Mouse (Mus musculus) midbrain, embryonic 13.5 days (tissue): ENCODE results near the gene Dgkh. TPM values are rescaled to one million over a fixed set of nuclear protein-coding genes. Genes with fewer than 3 reads are reported as not detected.

Experiments
- ATAC-seq: fragments of 200-750 bp; cut with Nextera tagmentation; 2 replicates; pipeline ENCODE4 v1.8.0; 2017; ENCODE audit warnings: mild to moderate bottlenecking, moderate TSS enrichment, moderate library complexity
- H3K27ac ChIP-seq: fragments of 300-500 bp; sonication (generic); 2 replicates; pipeline ENCODE4 v1.5.1; 2015; ENCODE audit warnings: inconsistent platforms, mild to moderate bottlenecking, moderate library complexity
- H3K27me3 ChIP-seq: fragments of 300-500 bp; sonication (generic); 2 replicates; pipeline ENCODE4 v1.6.1; 2015; ENCODE audit warnings: mild to moderate bottlenecking, inconsistent platforms
- H3K36me3 ChIP-seq: fragments of 300-500 bp; sonication (generic); 2 replicates; pipeline ENCODE4 v1.6.1; 2015; ENCODE audit warnings: mild to moderate bottlenecking, inconsistent platforms
- H3K4me1 ChIP-seq: fragments of 300-500 bp; sonication (generic); replicated peaks from 2 replicates; pipeline ENCODE4 v1.6.1; 2015; ENCODE audit warnings: inconsistent platforms
- H3K4me2 ChIP-seq: fragments of 300-500 bp; sonication (generic); replicated peaks from 2 replicates; pipeline ENCODE4 v1.6.1; 2015; ENCODE audit warnings: moderate library complexity, mild to moderate bottlenecking, inconsistent platforms
- H3K4me3 ChIP-seq: fragments of 300-500 bp; sonication (generic); replicated peaks from 2 replicates; pipeline ENCODE4 v1.5.1; 2015; ENCODE audit warnings: mild to moderate bottlenecking, inconsistent platforms
- H3K9ac ChIP-seq: fragments of 300-500 bp; sonication (generic); replicated peaks from 2 replicates; pipeline ENCODE4 v1.6.1; 2015; ENCODE audit warnings: mild to moderate bottlenecking, inconsistent platforms
- H3K9me3 ChIP-seq: fragments of 300-500 bp; sonication (generic); 2 replicates; pipeline ENCODE4 v1.6.1; 2016; ENCODE audit warnings: mild to moderate bottlenecking, inconsistent platforms
- WGBS: fragments of 180-500 bp; shearing (Covaris S2); methylation state at CpG from one replicate; pipeline ENCODE4 v1.1.7; 2015; 5-methylcytosine and 5-hydroxymethylcytosine counted together
- polyA plus RNA-seq: library from polyadenylated mRNA; unstranded; fragments of >200 nt; fragmentation: Nextera tagmentation; extraction: Ambion mirVana; gene quantifications from 2 replicates; pipeline ENCODE4 v1.2.1, GENCODE M21; 2015

Dgkh gene
- 1.5 and 1.8 TPM in 2 replicates for polyA plus RNA-seq

DNA sequence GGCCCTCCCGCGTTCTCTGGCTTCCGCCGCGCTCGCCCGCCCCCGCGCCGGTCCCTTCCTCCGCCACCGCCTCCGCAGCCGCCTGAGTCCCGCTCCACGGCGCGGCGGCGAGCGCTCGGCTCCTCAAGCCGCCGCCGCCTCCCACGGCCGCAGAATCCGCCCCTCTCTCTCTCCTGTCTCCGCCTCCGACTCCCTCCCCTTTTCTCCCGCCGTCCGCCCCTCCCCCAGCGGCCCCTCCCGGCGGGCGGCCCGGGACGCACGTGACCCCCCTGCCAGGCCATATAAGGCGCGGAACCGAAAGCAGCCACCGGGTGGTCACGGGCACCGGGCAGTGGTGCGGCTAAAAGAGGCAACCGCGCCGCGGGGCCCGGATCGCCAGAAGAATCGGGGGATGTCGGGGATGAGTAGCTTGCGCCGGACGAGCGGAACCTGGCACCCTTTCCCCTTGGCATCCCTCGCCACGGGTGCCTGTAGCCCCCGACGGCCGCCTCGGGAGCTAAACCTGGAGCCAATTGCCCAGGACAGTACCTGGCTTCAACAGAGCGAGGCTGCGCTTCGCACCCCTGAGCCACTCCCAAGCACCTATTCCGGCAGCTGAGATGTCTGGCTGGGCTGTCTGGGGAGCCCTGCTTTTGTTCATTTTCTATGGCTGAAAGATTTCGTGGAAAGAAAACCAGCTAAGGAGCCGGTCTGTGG is at the start of gene Dgkh:
TSS of gene Dgkh (minus strand) at position 160 of the 696 bp plus-strand sequence.
- no peaks in the 10 kb centered on the region for H3K36me3 ChIP-seq
- H3K4me3 ChIP-seq = peak within 1 kb of the TSS; percentile 76
- peaks cover 46% of the 10 kb centered on the region for H3K27me3 ChIP-seq
- peak within 1 kb of the TSS; percentile 96 for H3K4me2 ChIP-seq
- H3K9ac ChIP-seq = peak within 1 kb of the TSS; percentile 92
- no peaks in the 10 kb centered on the region for H3K9me3 ChIP-seq
- under 1% methylated on average over 63 of the region's 71 CpGs for WGBS
- peak; percentile 96 for ATAC-seq
- H3K27ac ChIP-seq = peak within 1 kb of the TSS; percentile 86
- peaks cover 26% of the 10 kb centered on the region for H3K4me1 ChIP-seq

DNA sequence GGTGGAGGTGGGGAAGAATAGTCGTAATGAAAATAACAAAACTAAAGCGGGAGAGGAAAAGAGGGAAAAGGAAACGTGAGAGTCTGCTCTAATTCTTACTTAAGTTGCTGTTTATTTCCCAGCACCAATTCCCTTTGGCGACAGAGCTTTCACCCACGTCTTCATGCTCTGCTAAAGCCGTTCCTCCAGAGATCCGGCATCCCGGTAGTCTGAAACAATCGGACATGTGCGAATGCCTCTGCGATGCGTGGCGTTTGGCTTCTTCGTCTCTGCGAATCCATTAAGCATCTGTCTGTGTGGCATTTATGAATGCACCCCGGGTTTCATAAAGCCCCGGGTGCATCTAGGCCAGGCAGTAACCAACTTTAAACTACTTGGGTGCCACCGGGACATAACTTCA is 44.6 kb upstream of the Dgkh start:
- ATAC-seq = 0 out of 2 replicates have a peak, but pooled peaks have one; percentile 22
- Histone ChIP-seq H3K4me2 (peak overlapping the region; percentile 49), H3K4me3 (peak overlapping the region; percentile 21), H3K27me3 (peaks cover 19% of the 10 kb centered on the region; the same call in 1 of the 2 replicates), H3K9me3 (no peaks in the 10 kb centered on the region), H3K4me1 (peaks cover 23% of the 10 kb centered on the region), H3K9ac (no peak overlapping the region), H3K27ac (no peak overlapping the region), H3K36me3 (no peaks in the 10 kb centered on the region)
- WGBS = 39% methylated on average over 18 of the region's 18 CpGs

DNA sequence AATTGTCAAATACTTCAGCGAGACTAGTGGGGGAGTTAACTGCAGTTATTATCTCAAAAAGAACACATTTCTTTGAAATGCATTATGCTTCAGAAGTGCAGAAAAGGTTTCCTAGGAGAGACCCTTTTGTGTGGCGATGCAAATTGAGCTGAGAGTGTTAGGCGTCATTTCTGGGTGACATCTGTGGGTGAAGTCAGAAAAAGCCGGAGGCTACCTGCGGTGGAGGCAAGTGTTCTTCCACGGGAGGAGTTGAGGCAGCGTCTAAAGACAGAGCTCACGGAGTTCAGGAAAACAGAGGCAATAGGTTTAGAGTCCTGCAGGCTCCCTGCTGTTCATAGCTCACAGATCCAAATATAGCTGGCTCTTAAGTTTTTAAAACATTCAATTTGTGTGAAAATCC is 44.1 kb upstream of the Dgkh start:
- no peaks in the 10 kb centered on the region for H3K9me3 ChIP-seq
- H3K4me3 ChIP-seq = peak overlapping the region; percentile 21; the same call in 1 of the 2 replicates
- WGBS = 4% methylated on average over 8 of the region's 8 CpGs
- peak overlapping the region; percentile 49 for H3K4me2 ChIP-seq
- no peak overlapping the region for H3K27ac ChIP-seq
- H3K4me1 ChIP-seq = peaks cover 23% of the 10 kb centered on the region
- ATAC-seq = peak; percentile 22; the same call in 1 of the 2 replicates
- H3K9ac ChIP-seq = no peak overlapping the region
- no peaks in the 10 kb centered on the region for H3K36me3 ChIP-seq
- peaks cover 19% of the 10 kb centered on the region; the same call in 1 of the 2 replicates for H3K27me3 ChIP-seq

DNA sequence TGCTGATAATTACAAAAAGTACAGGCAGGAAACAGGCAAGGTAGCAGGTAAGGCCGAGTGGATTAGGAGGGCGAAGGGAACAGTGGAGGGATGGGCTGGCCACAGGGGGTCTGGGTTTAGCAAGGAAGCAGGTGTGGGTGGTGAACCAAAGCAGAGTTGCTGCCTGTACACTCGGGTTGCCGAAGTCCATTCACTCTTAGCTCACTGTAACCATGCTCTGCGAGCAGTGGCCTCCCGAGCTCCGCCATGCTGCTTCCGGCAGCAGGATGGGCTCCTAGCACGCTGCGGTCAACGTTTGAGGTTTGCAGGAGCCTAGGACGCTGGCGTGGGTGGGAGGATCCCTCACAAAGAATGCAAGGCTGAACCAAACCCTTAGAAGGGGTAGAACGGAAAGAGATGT is 43.1 kb upstream of the Dgkh start:
- Histone ChIP-seq H3K36me3 (no peaks in the 10 kb centered on the region), H3K4me1 (peaks cover 23% of the 10 kb centered on the region), H3K9ac (no peak overlapping the region), H3K27ac (no peak overlapping the region), H3K9me3 (no peaks in the 10 kb centered on the region), H3K4me2 (peak overlapping the region; percentile 22), H3K4me3 (no peak overlapping the region), H3K27me3 (peaks cover 19% of the 10 kb centered on the region; the same call in 1 of the 2 replicates)
- 53% methylated on average over 14 of the region's 14 CpGs for WGBS
- ATAC-seq = peak; percentile 60; the same call in 1 of the 2 replicates

DNA sequence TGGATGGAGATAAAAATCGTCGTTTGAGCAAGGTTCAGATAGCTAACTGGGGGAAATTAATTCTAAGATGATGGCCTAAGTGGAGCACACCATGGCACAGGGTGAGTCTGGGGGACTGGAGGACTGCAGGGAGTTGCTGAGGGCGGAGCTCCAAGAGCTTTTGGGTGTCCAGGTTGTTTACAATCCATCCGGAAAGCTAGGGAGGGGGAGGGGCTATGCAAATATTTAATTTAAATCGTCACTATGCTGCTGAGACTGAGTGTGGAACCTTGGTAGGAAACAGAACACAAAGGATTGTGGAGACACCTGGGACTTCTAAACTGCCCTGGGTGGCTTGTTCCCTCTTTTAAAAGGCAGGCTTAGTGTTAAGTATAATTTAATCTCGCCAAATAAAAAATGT is 42.6 kb upstream of the Dgkh start:
- no peak overlapping the region for H3K27ac ChIP-seq
- no peak for ATAC-seq
- no peak overlapping the region for H3K4me3 ChIP-seq
- peaks cover 19% of the 10 kb centered on the region; the same call in 1 of the 2 replicates for H3K27me3 ChIP-seq
- WGBS = 56% methylated on average over 6 of the region's 6 CpGs
- H3K9me3 ChIP-seq = no peaks in the 10 kb centered on the region
- H3K4me1 ChIP-seq = peaks cover 23% of the 10 kb centered on the region
- no peak overlapping the region for H3K9ac ChIP-seq
- no peaks in the 10 kb centered on the region for H3K36me3 ChIP-seq
- H3K4me2 ChIP-seq = no peak overlapping the region

DNA sequence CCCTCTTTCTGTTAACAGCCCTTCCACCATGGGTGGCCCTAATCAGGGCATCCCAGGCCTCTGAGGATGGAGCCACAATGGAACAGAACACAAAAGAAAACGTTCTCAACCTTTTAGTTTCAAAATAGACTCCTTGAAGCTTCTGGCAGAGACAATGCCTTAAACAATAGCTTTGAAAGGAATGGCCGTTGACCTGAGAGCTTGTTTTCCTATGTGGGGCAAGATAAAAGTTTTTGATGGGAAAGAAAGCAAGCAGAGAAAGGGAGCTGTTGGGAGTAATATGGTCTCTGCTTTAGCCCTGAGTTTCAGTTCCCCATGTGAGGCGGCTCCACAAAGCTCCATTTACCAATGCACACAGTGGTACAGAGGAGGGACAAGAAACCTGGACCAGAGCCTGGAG is 37.9 kb upstream of the Dgkh start:
- no peaks in the 10 kb centered on the region for H3K9me3 ChIP-seq
- H3K27me3 ChIP-seq = peaks cover 11% of the 10 kb centered on the region; the same call in 1 of the 2 replicates
- H3K36me3 ChIP-seq = no peaks in the 10 kb centered on the region
- 13% methylated on average over 3 of the region's 3 CpGs for WGBS
- H3K4me2 ChIP-seq = no peak overlapping the region
- H3K9ac ChIP-seq = no peak overlapping the region
- no peak overlapping the region for H3K27ac ChIP-seq
- no peak for ATAC-seq
- H3K4me1 ChIP-seq = no peaks in the 10 kb centered on the region
- H3K4me3 ChIP-seq = no peak overlapping the region

DNA sequence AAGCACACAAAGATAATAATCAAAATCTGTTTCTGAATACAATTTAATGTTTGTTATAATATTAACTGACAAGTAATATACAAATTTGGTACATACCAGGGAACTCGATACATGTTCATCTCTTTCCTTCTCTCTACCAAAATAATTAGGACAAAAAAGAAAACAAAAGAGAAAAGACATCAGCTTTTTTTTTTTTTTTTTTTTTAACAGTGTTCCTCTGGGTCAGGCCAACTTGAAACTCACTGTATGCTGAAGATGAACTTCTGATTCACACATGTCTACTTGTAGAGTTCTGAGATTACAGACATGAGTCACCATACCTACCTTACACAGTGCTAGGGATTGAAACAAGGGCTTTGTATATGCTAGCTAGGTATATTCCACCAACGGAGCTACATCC is 28.5 kb upstream of the Dgkh start:
- Histone ChIP-seq H3K4me3 (no peak overlapping the region), H3K4me1 (no peaks in the 10 kb centered on the region), H3K4me2 (no peak overlapping the region), H3K36me3 (no peaks in the 10 kb centered on the region), H3K9me3 (no peaks in the 10 kb centered on the region), H3K9ac (no peak overlapping the region), H3K27ac (no peak overlapping the region), H3K27me3 (peaks cover 2% of the 10 kb centered on the region; the same call in 1 of the 2 replicates)
- 87% methylated on average over 2 of the region's 2 CpGs for WGBS
- no peak for ATAC-seq

DNA sequence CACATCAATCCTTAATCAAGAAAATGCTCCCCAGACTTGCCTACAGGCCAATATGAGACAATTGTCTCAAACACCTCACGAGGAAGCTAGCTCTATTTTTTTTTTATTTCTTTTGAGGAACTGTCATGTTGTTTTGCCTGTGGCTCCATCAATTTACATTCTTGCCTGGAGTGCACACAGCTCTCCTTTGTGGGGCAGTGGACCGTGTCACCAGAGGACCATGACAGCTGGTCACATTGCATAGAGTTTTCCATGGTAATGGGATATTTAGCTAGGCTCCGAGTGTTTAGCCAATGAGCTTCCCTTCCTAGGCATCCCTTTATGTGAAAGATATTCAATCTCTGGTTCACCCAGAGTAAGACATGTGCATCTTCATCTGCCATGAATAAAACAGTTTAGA is 26.9 kb upstream of the Dgkh start:
- ATAC-seq = no peak

DNA sequence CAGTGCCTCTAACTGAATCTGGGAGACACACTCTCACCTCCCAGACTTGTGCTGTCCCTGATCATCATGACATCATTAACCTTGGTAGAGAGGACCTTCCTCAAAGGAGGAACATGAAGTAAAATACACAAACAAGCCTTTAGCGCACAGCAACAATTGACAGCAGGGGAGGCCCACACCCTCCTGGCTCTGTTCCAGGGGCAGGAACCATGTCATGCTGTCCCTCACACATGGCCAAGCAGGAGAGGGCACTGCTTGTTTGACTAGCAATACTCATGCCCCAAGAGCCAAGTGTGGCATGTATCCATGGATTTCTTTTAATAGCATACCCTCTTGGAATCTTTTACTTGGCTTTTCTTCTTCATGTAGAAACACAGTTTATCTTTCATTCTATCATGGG is 22.7 kb upstream of the Dgkh start:
- H3K9ac ChIP-seq = no peak overlapping the region
- no peaks in the 10 kb centered on the region for H3K27me3 ChIP-seq
- 95% methylated on average over 1 of the region's 1 CpGs for WGBS
- H3K4me1 ChIP-seq = no peaks in the 10 kb centered on the region
- H3K4me2 ChIP-seq = no peak overlapping the region
- no peaks in the 10 kb centered on the region for H3K36me3 ChIP-seq
- no peak for ATAC-seq
- H3K9me3 ChIP-seq = no peaks in the 10 kb centered on the region
- H3K4me3 ChIP-seq = no peak overlapping the region
- no peak overlapping the region for H3K27ac ChIP-seq

More for the DNA sequence above, 26.9 kb upstream of the Dgkh start:
- no peak overlapping the region for H3K4me3 ChIP-seq
- H3K36me3 ChIP-seq = no peaks in the 10 kb centered on the region
- no peak overlapping the region for H3K4me2 ChIP-seq
- H3K9ac ChIP-seq = no peak overlapping the region
- H3K4me1 ChIP-seq = no peaks in the 10 kb centered on the region
- H3K27me3 ChIP-seq = peaks cover 2% of the 10 kb centered on the region; the same call in 1 of the 2 replicates
- H3K27ac ChIP-seq = no peak overlapping the region
- 26% methylated on average over 3 of the region's 3 CpGs for WGBS
- H3K9me3 ChIP-seq = no peaks in the 10 kb centered on the region

DNA sequence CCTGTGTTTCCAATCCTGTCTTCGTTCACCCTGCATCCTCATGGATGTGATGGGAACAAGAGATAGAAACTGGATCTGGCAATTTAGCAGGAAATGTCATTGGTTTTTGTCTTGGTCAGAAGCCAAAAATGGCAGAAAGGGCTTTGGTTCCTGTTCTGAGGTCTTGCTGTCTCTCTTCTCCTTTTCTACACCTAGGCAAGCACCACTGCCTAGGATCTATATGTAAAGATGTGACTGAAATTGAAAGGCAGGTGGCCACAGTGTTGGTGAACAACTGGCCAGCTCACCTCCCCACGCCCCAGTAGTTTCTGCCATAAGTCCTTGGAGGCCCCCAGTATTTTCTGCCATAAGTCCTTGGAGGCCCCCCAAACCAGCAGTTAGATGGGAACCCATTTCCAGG is 16.1 kb upstream of the Dgkh start:
- H3K9ac ChIP-seq = no peak overlapping the region
- no peaks in the 10 kb centered on the region for H3K36me3 ChIP-seq
- no peak for ATAC-seq
- H3K4me3 ChIP-seq = no peak overlapping the region
- H3K27me3 ChIP-seq = no peaks in the 10 kb centered on the region
- no peaks in the 10 kb centered on the region for H3K4me1 ChIP-seq
- no peak overlapping the region for H3K4me2 ChIP-seq
- H3K9me3 ChIP-seq = no peaks in the 10 kb centered on the region
- H3K27ac ChIP-seq = no peak overlapping the region
- WGBS = 96% methylated on average over 2 of the region's 2 CpGs

DNA sequence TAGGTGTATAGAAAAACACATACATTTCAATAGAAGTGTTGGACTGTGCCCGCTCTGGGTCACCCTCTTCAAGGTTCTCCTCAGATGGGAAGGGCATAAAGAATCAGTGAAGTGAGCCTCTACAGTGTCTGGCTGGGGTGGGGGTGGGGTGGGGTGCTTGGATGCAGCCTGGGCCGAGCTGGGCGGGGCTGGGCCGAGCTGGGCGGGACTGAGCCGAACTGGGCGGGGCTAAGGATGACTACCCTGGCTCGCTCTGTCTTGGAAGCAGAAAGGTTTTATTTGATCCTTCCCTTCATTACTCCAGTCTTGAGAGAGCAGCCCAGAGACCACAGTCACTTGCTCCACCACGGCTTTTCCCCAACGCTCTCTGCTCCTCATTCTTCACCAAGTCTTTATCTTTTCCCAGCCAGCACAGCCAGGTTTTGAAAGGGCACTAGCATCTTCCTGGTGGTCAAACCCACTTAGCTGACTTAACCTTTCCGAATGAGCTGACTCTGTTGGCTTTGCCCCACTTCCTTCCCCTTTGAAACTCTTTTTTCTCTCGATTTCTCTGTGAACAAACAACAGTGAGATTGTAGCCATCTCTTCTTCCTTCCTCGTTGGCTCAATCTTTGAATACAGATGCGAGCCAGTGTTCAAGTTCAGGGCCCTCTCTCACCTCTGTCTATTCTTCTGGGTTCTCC is 15.5 kb upstream of the Dgkh start:
- H3K4me3 ChIP-seq = no peak overlapping the region
- ATAC-seq = no peak
- no peaks in the 10 kb centered on the region for H3K36me3 ChIP-seq
- H3K9me3 ChIP-seq = no peaks in the 10 kb centered on the region
- H3K9ac ChIP-seq = no peak overlapping the region
- no peaks in the 10 kb centered on the region for H3K27me3 ChIP-seq
- no peak overlapping the region for H3K27ac ChIP-seq
- WGBS = 57% methylated on average over 14 of the region's 14 CpGs
- H3K4me1 ChIP-seq = no peaks in the 10 kb centered on the region
- H3K4me2 ChIP-seq = no peak overlapping the region

DNA sequence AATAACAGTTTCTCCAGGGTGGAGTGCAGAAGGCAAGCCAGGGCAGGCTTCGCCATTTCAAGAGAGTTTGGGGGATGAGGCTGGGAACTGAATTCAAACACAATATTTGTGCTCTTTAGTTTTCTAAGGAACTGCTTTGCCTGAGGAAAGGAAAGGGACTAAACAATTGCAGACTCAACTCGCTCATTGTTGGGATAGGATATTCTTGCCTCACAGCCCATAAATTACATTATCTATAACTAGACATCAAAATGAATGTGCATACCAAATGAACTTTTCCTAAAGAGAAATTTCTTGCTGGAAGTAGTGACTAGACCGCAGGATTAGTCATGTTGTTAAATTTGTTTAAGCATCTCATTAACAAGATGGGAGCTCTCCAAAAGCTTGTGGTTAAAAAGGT is 14.9 kb upstream of the Dgkh start:
- no peak overlapping the region for H3K4me3 ChIP-seq
- H3K27ac ChIP-seq = no peak overlapping the region
- no peaks in the 10 kb centered on the region for H3K27me3 ChIP-seq
- 90% methylated on average over 3 of the region's 3 CpGs for WGBS
- H3K9me3 ChIP-seq = no peaks in the 10 kb centered on the region
- no peaks in the 10 kb centered on the region for H3K36me3 ChIP-seq
- no peaks in the 10 kb centered on the region for H3K4me1 ChIP-seq
- H3K4me2 ChIP-seq = no peak overlapping the region
- H3K9ac ChIP-seq = no peak overlapping the region
- ATAC-seq = no peak
